Mouse (Mus musculus) ES-E14 (cell line): ENCODE measurements at regions not wholly inside any gene's neighbourhood (a gene's known extent, or its start where the extent isn't known, plus 50 kb on each side); places are given as distances from the start of the nearest gene placed in this dataset.

Source experiments
- DNase-seq: peaks from one replicate; pipeline ENCODE4 v3.0.0-alpha.2; 2013; ENCODE audit warnings: low read depth, low spot score
- H3K27ac ChIP-seq: 2 replicates; pipeline ENCODE4 v1.5.1; 2012; ENCODE audit warnings: low read depth, mild to moderate bottlenecking, low read length, moderate library complexity, mixed read lengths; ENCODE audit not compliant: poor library complexity, insufficient read depth, severe bottlenecking
- H3K36me3 ChIP-seq: 2 replicates; pipeline ENCODE4 v1.6.1; 2012; ENCODE audit warnings: mild to moderate bottlenecking, low read length, moderate library complexity, mixed read lengths; ENCODE audit not compliant: control insufficient read depth, poor library complexity, insufficient read depth, severe bottlenecking
- H3K4me1 ChIP-seq, 2 experiments: fragments of 150-350 bp in 1 of 2; sonication (generic) in 1 of 2; 2 replicates each; pipeline ENCODE4 v1.6.1; 2012; ENCODE audit warnings: low read length in 2 of 2, mild to moderate bottlenecking in 1 of 2, mixed read lengths in 1 of 2; ENCODE audit not compliant: control insufficient read depth in 2 of 2, insufficient read depth in 2 of 2, poor library complexity in 1 of 2
- H3K4me3 ChIP-seq, 2 experiments: fragments of 150-350 bp in 1 of 2; sonication (generic) in 1 of 2; 2 replicates each; pipeline ENCODE4 v1.5.1; 2012; ENCODE audit warnings: low read length in 2 of 2, low read depth in 1 of 2, mild to moderate bottlenecking in 1 of 2, mixed read lengths in 1 of 2; ENCODE audit not compliant: insufficient read depth in 1 of 2, poor library complexity in 1 of 2, severe bottlenecking in 1 of 2
- H3K9ac ChIP-seq: 2 replicates; pipeline ENCODE4 v1.6.1; 2012; ENCODE audit warnings: low read depth, mild to moderate bottlenecking, low read length, mixed read lengths; ENCODE audit not compliant: poor library complexity, insufficient read depth, severe bottlenecking
- H3K9me3 ChIP-seq: fragments of 150-350 bp; sonication (generic); 2 replicates; pipeline ENCODE4 v1.6.1; 2012; ENCODE audit warnings: low read depth, mild to moderate bottlenecking, low read length; ENCODE audit not compliant: control insufficient read depth, insufficient read depth
- CHD2 ChIP-seq: IDR thresholded peaks from 2 replicates; pipeline ENCODE4 v1.6.1; 2014; ENCODE audit warnings: mild to moderate bottlenecking, low read depth, low read length, inconsistent platforms
- HCFC1 ChIP-seq: IDR thresholded peaks from 2 replicates; pipeline ENCODE4 v1.6.1; 2012; ENCODE audit warnings: low read length, inconsistent platforms, borderline replicate concordance; ENCODE audit not compliant: insufficient read depth
- MAFK ChIP-seq: IDR thresholded peaks from 2 replicates; pipeline ENCODE4 v1.6.1; 2014; ENCODE audit warnings: mild to moderate bottlenecking, low read depth, low read length, inconsistent platforms; ENCODE audit not compliant: insufficient read depth
- ZC3H11A ChIP-seq: IDR thresholded peaks from 2 replicates; pipeline ENCODE4 v1.6.1; 2012; ENCODE audit warnings: low read depth, mild to moderate bottlenecking, inconsistent platforms, low read length, borderline replicate concordance
- ZNF384 ChIP-seq: IDR thresholded peaks from 2 replicates; pipeline ENCODE4 v1.6.1; 2012; ENCODE audit warnings: low read depth, low read length, inconsistent platforms
- in situ Hi-C, 2 experiments: fragments of 600-800 bp; cut with MboI; formaldehyde crosslinking; loops; one replicate each; pipeline ENCODE4 v1.15.1; 2025; ENCODE audit warnings: low sequenced_read_pairs in 2 of 2, inconsistent platforms in 1 of 2; ENCODE audit not compliant: unreplicated experiment in 2 of 2

DNA sequence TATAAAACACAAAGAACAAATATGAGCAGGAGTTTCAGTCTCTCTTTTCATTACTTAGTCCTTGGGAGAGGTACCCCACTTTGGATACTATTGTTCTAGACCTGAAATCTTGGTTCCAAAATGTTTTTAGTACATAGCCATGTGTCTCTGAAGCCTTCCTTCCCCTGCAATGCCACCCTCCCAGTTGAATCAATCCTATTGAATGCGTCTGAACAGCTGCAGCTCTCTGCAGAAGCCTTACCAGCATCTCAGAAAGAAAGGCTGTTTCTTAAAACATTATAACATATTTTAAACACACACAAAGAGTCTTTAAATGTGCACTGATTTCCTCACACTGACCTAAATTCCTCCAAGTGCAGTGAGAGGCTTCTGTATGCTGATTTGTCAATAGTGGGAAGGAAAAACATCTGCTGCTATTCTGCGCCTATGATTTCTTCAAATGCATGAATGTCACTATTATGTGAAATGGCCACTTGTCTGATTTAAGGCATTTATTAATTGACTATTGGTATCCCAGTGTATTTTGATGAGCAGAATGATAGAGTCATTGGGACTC is 601.2 kb downstream of the Ndufa4 start:
- TF ChIP-seq ZC3H11A: no peak
- no peak for TF ChIP-seq MAFK
- TF ChIP-seq ZNF384: no peak
- no peak for TF ChIP-seq HCFC1
- TF ChIP-seq CHD2: no peak
- Histone ChIP-seq H3K9ac (no peak overlapping the region), H3K27ac (no peak overlapping the region), H3K9me3 (no peaks in the 10 kb centered on the region), H3K4me3 (no peak overlapping the region), H3K4me1 (no peaks in the 10 kb centered on the region), H3K36me3 (no peaks in the 10 kb centered on the region)
- DNase-seq: no peak
- in situ Hi-C loops: no loop called here

DNA sequence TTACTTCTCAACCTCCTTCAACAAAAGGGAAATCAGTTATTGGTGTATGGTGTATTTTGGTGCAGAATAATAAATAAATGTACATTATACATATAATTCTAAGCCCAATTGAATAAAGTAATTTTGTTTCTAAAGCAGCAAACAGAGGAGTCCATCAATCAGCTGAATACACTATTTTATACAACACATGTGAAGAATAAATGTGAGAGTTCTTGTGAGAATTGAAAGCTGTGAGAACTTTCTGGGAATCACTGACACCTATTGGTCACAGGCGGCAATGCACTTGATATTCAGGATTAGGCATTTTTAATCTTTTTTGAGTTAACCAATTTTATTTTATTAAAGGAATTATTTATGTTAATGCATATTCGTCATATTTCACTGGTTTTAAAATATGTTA is 623.3 kb downstream of the Ndufa4 start:
- H3K36me3 ChIP-seq: no peaks in the 10 kb centered on the region
- no peak for DNase-seq
- H3K4me1 ChIP-seq: no peaks in the 10 kb centered on the region
- in situ Hi-C loops: no loop called here
- no peak overlapping the region for H3K4me3 ChIP-seq
- no peak overlapping the region for H3K27ac ChIP-seq
- H3K9me3 ChIP-seq: no peaks in the 10 kb centered on the region
- H3K9ac ChIP-seq: no peak overlapping the region
- TF ChIP-seq CHD2 (no peak), ZC3H11A (0 out of 2 replicates have a peak, but pooled peaks have one; percentile 16)

DNA sequence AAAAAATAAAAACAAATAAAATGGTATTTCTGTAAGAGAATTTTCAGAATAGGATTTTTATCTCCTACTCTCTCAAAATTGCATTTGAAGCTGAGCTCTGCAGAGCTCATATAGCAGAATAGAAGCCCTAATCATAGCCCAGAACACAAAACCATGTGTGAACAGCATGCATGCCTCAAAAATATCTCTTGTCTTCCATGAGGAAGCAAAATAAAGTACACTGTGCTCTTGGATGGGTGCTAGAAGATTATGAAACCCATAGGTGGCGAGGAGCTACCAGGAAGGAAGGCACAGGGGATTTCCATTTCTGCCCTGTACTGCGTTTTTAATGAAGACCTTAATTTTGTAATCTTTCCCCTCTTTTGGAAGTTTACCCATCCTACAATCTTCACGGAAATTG is 632.1 kb downstream of the Ndufa4 start:
- H3K4me1 ChIP-seq: no peaks in the 10 kb centered on the region
- H3K36me3 ChIP-seq: no peaks in the 10 kb centered on the region
- DNase-seq: no peak
- H3K9me3 ChIP-seq: no peaks in the 10 kb centered on the region
- TF ChIP-seq ZNF384 (no peak), MAFK (no peak), CHD2 (no peak), ZC3H11A (no peak), HCFC1 (no peak)
- in situ Hi-C loops: no loop called here
- no peak overlapping the region for H3K4me3 ChIP-seq
- no peak overlapping the region for H3K9ac ChIP-seq
- H3K27ac ChIP-seq: no peak overlapping the region
